Mouse (Mus musculus) lung, embryonic 14.5 days (tissue): ENCODE measurements around the gene Rpl18a. TPM values are rescaled to one million over a fixed set of nuclear protein-coding genes. Genes with fewer than 3 reads are reported as not detected.

Experiments
- ATAC-seq: fragments of 200-750 bp; cut with Nextera tagmentation; 2 replicates; pipeline ENCODE4 v1.8.0; 2017; ENCODE audit warnings: mild to moderate bottlenecking, moderate TSS enrichment, moderate library complexity; ENCODE audit not compliant: insufficient read depth
- DNase-seq: peaks from one replicate; pipeline ENCODE4 v3.0.0-alpha.2; 2015
- H3K27ac ChIP-seq: fragments of 300-500 bp; sonication (generic); 2 replicates; pipeline ENCODE4 v1.5.1; 2014; ENCODE audit warnings: low read depth, mild to moderate bottlenecking, moderate library complexity
- H3K27me3 ChIP-seq: fragments of 300-500 bp; sonication (generic); 2 replicates; pipeline ENCODE4 v1.6.1; 2014; ENCODE audit warnings: low read length, control low read depth; ENCODE audit not compliant: insufficient read depth
- H3K36me3 ChIP-seq: fragments of 300-500 bp; sonication (generic); 2 replicates; pipeline ENCODE4 v1.6.1; 2014; ENCODE audit warnings: control low read depth; ENCODE audit not compliant: insufficient read depth
- H3K4me1 ChIP-seq: fragments of 300-500 bp; sonication (generic); 2 replicates; pipeline ENCODE4 v1.6.1; 2014; ENCODE audit warnings: antibody characterized with exemption, control low read depth; ENCODE audit not compliant: insufficient read depth
- H3K4me2 ChIP-seq: fragments of 300-500 bp; sonication (generic); 2 replicates; pipeline ENCODE4 v1.6.1; 2014; ENCODE audit warnings: mild to moderate bottlenecking
- H3K4me3 ChIP-seq: fragments of 300-500 bp; sonication (generic); 2 replicates; pipeline ENCODE4 v1.5.1; 2014; ENCODE audit warnings: low read depth, low read length
- H3K9ac ChIP-seq: fragments of 300-500 bp; sonication (generic); 2 replicates; pipeline ENCODE4 v1.6.1; 2014
- H3K9me3 ChIP-seq: fragments of 300-500 bp; sonication (generic); 2 replicates; pipeline ENCODE4 v1.6.1; 2016; ENCODE audit warnings: low read depth, low read length, control low read depth
- CTCF ChIP-seq: IDR thresholded peaks from 2 replicates; pipeline ENCODE4 v1.5.1; 2016; ENCODE audit warnings: antibody characterized with exemption, low read depth
- WGBS: fragments of 180-500 bp; shearing (Covaris S2); extraction: QIAGEN DNeasy Blood & Tissue Kit; methylation state at CpG from one replicate; pipeline ENCODE4 v1.1.7; 2014; 5-methylcytosine and 5-hydroxymethylcytosine counted together
- polyA plus RNA-seq: library from polyadenylated mRNA; unstranded; fragments of >200 nt; fragmentation: Nextera tagmentation; extraction: Ambion mirVana; gene quantifications from 2 replicates; pipeline ENCODE4 v1.2.1, GENCODE M21; 2014

Gene Rpl18a
- polyA plus RNA-seq, 1 experiment from 2014 or later: 5,483 TPM

- no peak; the same call in 1 of the 2 replicates for ATAC-seq
- no peaks in the 10 kb centered on the region for H3K9me3 ChIP-seq
- H3K27me3 ChIP-seq: no peaks in the 10 kb centered on the region
- H3K4me1 ChIP-seq: no peaks in the 10 kb centered on the region
- DNase-seq: peak; percentile 30
- no peak overlapping the region for H3K4me3 ChIP-seq
- no peak for TF ChIP-seq CTCF
- 14% methylated on average over 11 of the region's 11 CpGs for WGBS
- H3K4me2 ChIP-seq: no peak overlapping the region
- H3K36me3 ChIP-seq: no peaks in the 10 kb centered on the region
- H3K27ac ChIP-seq: no peak overlapping the region
- peak overlapping the region; percentile 26; the same call in 1 of the 2 replicates for H3K9ac ChIP-seq
Observed at GRCm38 (mm10) chr8:70880546-70880945, 16.7 kb downstream of the Rpl18a start.

DNA sequence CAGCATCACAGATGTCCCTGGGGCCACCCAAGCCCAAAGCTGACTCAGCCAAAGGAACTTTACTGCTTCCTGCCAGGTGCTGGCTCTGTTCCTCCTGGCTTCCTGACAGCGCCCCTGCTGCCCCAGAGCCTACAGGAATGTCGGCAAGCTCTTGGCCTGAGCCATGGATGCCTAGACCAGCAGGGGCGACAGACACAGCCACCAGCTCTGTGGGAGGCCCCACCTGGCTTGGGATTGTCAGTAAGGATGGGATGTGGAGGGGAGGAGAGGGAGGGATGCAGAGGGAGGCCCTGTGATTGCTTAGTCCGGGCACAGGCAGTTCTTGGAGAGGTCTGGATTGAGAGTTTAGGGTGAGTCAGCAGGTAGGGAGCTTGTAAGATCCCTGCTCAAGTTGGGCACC, 17.1 kb downstream of the Rpl18a start:
- Histone ChIP-seq H3K4me3 (no peak overlapping the region), H3K27ac (no peak overlapping the region), H3K9me3 (no peaks in the 10 kb centered on the region), H3K36me3 (no peaks in the 10 kb centered on the region), H3K9ac (peak overlapping the region; percentile 23; the same call in 1 of the 2 replicates), H3K4me2 (no peak overlapping the region), H3K4me1 (no peaks in the 10 kb centered on the region), H3K27me3 (no peaks in the 10 kb centered on the region)
- under 1% methylated on average over 4 of the region's 4 CpGs for WGBS
- ATAC-seq (no peak), DNase-seq (no peak)
- TF ChIP-seq CTCF: peak; percentile 13; the same call in 1 of the 2 replicates

- no peak overlapping the region for H3K4me3 ChIP-seq
- H3K36me3 ChIP-seq: no peaks in the 10 kb centered on the region
- DNase-seq (no peak), ATAC-seq (no peak)
- H3K4me2 ChIP-seq: no peak overlapping the region
- no peak for TF ChIP-seq CTCF
- no peaks in the 10 kb centered on the region for H3K9me3 ChIP-seq
- no peaks in the 10 kb centered on the region for H3K27me3 ChIP-seq
- H3K27ac ChIP-seq: no peak overlapping the region
- H3K4me1 ChIP-seq: no peaks in the 10 kb centered on the region
- WGBS: 52% methylated on average over 4 of the region's 4 CpGs
- no peak overlapping the region for H3K9ac ChIP-seq
Observed at GRCm38 (mm10) chr8:70879500-70879899, 17.7 kb downstream of the Rpl18a start.

GRCm38 (mm10) chr8:70878178-70878577, 19.0 kb downstream of the Rpl18a start:
- DNase-seq (no peak), ATAC-seq (no peak)
- Histone ChIP-seq H3K4me1 (no peaks in the 10 kb centered on the region), H3K4me3 (no peak overlapping the region), H3K9me3 (no peaks in the 10 kb centered on the region), H3K4me2 (no peak overlapping the region), H3K27ac (no peak overlapping the region), H3K36me3 (no peaks in the 10 kb centered on the region), H3K27me3 (no peaks in the 10 kb centered on the region), H3K9ac (no peak overlapping the region)
- no peak for TF ChIP-seq CTCF
- WGBS: 38% methylated on average over 2 of the region's 2 CpGs

DNA sequence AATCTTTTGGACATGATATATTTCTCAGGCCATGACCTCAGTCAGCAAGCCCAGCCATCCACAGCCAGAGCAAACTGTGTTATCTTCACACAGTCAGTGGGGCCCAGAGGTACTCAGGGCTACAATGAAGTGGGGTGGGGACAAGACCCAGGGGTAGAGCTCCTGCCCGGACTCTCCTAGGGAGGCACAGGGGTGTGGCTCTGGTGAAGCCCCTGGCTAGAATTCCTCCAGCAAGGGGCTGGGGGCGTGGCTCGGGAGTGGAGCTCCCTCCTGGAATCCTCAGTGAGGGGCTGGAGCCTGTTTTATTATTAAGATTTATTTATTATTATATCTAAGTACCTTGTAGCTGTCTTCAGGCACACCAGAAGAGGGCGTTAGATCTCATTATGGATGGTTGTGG, 20.8 kb downstream of the Rpl18a start:
- H3K36me3 ChIP-seq: no peaks in the 10 kb centered on the region
- H3K4me1 ChIP-seq: no peaks in the 10 kb centered on the region
- no peaks in the 10 kb centered on the region for H3K9me3 ChIP-seq
- H3K4me3 ChIP-seq: no peak overlapping the region
- H3K27ac ChIP-seq: no peak overlapping the region
- DNase-seq (no peak), ATAC-seq (no peak)
- TF ChIP-seq CTCF: no peak
- no peak overlapping the region for H3K4me2 ChIP-seq
- H3K9ac ChIP-seq: no peak overlapping the region
- no peaks in the 10 kb centered on the region for H3K27me3 ChIP-seq
- WGBS: 54% methylated on average over 4 of the region's 4 CpGs

- ATAC-seq: no peak
- Histone ChIP-seq H3K9me3 (no peaks in the 10 kb centered on the region), H3K36me3 (no peaks in the 10 kb centered on the region), H3K4me3 (no peak overlapping the region), H3K27me3 (no peaks in the 10 kb centered on the region), H3K4me1 (0 out of 2 replicates have a peak, but pooled peaks cover under 1% of the 10 kb centered on the region), H3K9ac (no peak overlapping the region), H3K4me2 (no peak overlapping the region), H3K27ac (no peak overlapping the region)
- WGBS: 91% methylated on average over 13 of the region's 13 CpGs
- no peak for DNase-seq
- no peak for TF ChIP-seq CTCF
Observed at GRCm38 (mm10) chr8:70874441-70874840, 22.8 kb downstream of the Rpl18a start.

GRCm38 (mm10) chr8:70873364-70873985, 23.7 kb downstream of the Rpl18a start, which contains the start of gene Ccdc124:
Gene Ccdc124 (minus strand): TSS chr8:70873935.
- 1% methylated on average over 46 of the region's 46 CpGs for WGBS
- DNase-seq (peak; percentile 98), ATAC-seq (peak; percentile 90)
- Histone ChIP-seq H3K27ac (peak within 1 kb of the TSS; percentile 88), H3K9ac (peak within 1 kb of the TSS; percentile 83), H3K4me1 (peaks cover 5% of the 10 kb centered on the region; the same call in 1 of the 2 replicates), H3K9me3 (no peaks in the 10 kb centered on the region), H3K27me3 (no peaks in the 10 kb centered on the region), H3K36me3 (0 out of 2 replicates have a peak, but pooled peaks cover 4% of the 10 kb centered on the region), H3K4me2 (peak within 1 kb of the TSS; percentile 83), H3K4me3 (peak within 1 kb of the TSS; percentile 92)
- peak; percentile 95 for TF ChIP-seq CTCF
